In the genomic region with DNA sequence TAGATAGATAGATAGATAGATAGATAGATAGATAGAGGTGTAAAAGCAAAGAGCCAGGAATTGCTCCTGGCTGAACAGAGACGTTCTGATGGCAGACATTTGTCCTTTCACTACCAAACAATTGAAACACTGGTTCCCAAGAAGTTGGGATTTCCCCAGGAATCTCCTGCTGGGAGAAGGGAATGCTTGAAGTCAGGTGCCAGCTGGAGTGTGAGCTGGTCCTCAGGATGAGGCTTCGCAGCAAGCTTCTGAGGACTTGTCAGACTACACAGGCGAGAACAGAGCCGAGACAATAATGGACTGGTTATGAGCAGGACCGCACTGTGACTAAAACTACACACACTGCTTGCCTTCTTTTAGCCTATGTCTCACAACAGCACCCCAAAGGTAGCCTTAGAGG, we compare ENCODE assay signal across 6 mouse cellular contexts.
"Had no signal": no experiment of that assay in that cellular context is flagged by ENCODE, and none has a peak within 500 bp of the region (broad histone marks: within the 10 kb centered on the region; RNA-seq: fewer than 3 reads in every experiment).

No protein-coding gene starts in this region.

- DNase-seq: kidney, postnatal 14 days; layer of hippocampus, adult 9-11 months; layer of hippocampus, postnatal 36 days; lung, postnatal 10 days; right cerebral cortex, adult 18-20 months had no signal

- ATAC-seq: liver, embryonic 12.5 days had no signal
